Mouse (Mus musculus): ENCODE results near the gene Psmd1. TPM values are rescaled to one million over a fixed set of nuclear protein-coding genes. Genes with fewer than 3 reads are reported as not detected.

The Psmd1 gene
- total RNA-seq, 2 experiments from 2014 or later = 83.6 to 84.7 TPM

DNA sequence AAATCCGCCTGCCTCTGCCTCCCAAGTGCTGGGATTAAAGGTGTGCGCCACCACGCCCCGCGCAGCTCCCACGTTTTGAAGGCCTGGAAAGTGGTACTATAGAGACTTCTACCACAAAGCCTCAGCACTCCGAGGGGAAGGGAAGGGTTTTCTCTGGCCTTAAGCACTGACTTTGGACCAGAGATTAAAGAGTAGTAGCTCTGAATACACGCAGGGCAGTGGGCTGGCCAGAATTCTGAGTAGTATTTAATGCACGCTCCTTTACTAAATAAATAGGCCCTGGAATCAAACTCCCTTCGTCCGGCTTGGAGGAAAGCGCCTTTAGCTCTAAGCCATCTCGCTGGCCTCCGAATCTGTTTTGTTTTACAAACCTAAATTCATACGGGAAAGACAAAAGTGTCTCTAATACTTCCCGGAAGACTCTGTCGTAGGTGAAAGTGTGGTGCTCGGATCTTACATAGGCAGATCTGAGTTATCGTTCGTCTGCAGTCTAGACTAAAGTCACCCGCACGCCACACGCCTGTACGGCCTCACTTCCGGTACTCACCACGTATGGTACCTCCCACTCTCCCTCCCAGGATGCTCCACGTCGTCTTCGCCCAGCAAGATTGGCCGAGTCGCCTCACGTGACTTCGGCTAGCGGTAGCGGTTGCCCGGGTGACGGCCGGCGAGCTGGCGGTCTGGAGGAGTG lies 90.1 kb downstream of the Psmd1 start, which contains the start of gene Armc9:
Gene Armc9, plus strand, starts transcription at position 648 of the 691 bp plus-strand sequence.
- ATAC-seq (replicated peaks; ENCODE audit: low FRiP score, poor library complexity, severe bottlenecking) = peak; percentile 98

DNA sequence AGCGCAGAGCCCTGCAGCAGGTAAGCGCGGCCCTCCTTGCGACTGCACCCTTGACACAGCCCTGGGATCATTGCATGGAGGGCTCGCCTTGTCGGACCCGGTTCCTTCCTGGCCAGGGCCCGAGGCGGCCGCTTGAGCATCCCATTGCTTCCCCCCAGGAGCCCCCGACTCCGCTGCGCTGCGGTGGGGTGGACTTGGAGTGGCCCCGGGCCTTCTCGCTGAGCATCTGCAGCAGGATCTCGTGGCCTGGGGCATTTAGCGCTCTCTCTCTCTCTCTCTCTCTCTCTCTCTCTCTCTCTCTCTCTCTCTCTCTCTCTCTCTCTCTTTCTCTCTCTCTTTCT lies 90.6 kb downstream of the Psmd1 start:
- peak; percentile 47 for ATAC-seq (replicated peaks; ENCODE audit: low FRiP score, poor library complexity, severe bottlenecking)

DNA sequence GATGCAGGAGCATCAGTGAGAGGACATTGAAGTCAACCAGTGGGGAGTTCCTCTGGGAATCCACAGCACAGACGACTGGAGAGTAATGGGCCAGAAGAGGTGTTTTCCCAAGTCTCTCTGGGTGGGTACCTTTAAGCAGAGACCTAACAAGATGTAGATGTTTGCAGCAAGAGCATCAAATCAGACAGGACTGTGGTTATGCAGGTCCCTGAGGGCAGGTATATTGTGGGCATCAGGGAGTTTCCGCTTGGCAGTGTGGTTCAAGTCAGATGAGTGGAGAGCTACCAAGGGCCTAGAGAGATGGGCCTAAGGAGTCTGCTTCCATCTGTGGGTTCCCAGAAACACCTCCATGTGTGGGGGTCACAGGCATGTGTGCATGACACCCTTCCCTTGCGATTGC lies 91.9 kb downstream of the Psmd1 start:
- no peak for ATAC-seq (replicated peaks; ENCODE audit: low FRiP score, poor library complexity, severe bottlenecking)

DNA sequence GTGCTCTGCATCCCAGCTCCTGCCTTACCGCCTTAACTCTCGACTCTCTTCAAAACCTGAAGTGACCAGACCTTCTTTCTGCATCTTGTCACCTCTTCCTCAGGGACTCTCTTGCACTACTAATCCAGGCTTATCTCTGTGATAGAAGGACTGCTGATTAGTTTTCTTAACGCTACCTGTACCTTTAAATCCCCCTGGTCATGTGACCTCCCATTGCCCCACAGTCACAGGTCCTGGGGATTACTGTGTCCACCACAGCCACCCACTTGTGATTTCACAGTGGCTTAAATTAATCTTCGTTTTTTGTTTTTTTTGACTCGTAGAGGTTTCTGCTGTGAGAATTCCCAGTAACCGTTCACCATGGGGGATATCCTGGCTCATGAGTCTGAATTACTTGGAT lies 92.4 kb downstream of the Psmd1 start:
- ATAC-seq (replicated peaks; ENCODE audit: low FRiP score, poor library complexity, severe bottlenecking) = no peak

DNA sequence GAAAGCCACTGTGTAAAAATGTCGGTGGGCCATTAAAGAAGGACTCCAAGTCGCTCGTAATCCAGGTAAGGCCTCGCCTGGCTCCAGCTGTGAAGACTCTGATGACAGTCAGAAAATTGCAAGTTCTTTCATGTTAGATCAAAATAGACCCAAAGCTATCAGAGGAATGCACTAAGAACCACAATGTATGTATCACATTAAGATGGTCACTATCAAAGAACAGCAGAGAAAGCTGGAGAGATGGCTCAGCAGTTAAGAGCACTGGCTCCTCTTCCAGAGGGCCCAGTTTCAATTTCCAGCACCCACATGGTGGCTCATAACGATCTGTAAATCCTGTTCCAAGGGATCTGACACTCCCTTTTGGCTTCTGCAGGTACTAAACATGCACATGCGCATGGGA lies 95.9 kb downstream of the Psmd1 start:
- ATAC-seq (replicated peaks; ENCODE audit: low FRiP score, poor library complexity, severe bottlenecking) = peak; percentile 36

DNA sequence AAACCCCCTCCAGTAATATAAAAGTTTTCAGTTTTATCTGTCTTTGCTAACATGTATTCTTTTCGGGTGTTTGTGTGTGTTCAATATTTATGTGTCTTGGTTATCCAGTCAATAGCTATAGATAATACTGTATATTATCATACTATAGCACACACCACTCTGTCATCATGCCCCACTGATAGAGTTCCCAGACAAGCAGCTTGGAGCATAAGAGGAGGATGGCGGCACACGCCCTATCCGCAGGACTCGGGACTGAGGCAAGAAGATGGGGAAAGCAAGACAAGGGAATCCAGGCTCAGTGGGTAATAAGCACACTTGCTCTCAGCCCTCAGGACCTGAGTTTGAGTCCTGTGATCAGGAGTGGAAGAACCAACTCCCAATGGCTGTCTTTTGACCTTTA lies 96.3 kb downstream of the Psmd1 start:
- peak; percentile 90 for ATAC-seq (replicated peaks; ENCODE audit: low FRiP score, poor library complexity, severe bottlenecking)

DNA sequence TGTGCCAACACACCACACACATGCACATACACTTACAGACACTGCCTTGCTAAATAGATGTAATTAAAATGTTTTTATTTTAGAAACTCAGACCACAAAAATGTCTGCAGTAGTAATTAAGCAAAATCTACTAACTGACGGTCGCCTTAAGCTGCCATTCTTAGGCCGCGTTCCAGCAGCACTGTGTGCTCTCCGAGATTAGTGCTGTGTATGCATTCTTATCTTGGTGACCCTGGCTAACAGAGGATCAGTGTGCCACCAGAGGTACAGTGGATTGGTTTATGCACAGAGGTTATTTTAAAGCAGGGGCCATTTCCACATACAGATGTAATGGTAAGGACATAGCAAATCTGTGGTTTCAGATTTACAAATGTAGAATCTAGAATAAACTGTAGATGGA lies 96.9 kb downstream of the Psmd1 start:
- ATAC-seq (replicated peaks; ENCODE audit: low FRiP score, poor library complexity, severe bottlenecking) = peak; percentile 89

DNA sequence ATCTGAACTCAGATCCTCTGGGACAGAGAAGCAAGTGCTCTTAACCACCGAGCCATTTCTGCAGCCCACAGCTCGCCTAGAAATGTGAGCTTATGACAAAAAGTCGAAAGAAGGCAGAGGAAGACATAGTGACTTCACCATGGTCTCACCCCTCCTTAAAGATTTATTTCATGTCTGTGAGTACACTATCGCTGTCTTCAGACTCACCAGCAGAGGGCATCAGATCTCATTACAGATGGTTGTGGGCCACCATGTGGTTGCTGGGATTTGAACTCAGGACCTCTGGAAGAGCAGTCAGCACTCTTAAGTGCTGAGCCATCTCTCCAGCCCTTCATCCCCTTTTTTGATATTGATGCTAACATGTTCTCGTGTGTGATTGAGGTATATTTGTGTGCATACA lies 110.4 kb downstream of the Psmd1 start:
- ATAC-seq (replicated peaks; ENCODE audit: low FRiP score, poor library complexity, severe bottlenecking) = no peak

DNA sequence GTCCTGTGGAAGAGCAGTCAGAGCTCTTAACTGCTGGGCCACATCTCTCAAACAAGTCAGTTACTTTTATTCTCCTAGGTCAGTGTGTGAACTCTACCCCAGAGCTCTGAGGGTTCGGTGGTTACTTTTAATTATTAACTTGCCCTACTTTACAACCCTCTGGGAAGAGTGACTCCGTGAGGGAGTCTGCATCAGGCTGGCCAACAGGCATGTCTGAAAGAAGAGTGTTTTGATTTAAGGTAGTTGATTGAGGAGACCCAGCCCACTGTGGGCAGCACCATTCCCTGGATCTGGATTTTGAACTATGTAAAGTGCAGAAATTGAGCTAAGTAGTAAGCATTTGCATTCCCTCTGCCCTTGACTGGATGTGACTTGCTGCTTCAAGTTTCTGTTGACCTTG lies 111.9 kb downstream of the Psmd1 start:
- ATAC-seq (replicated peaks; ENCODE audit: low FRiP score, poor library complexity, severe bottlenecking) = no peak

DNA sequence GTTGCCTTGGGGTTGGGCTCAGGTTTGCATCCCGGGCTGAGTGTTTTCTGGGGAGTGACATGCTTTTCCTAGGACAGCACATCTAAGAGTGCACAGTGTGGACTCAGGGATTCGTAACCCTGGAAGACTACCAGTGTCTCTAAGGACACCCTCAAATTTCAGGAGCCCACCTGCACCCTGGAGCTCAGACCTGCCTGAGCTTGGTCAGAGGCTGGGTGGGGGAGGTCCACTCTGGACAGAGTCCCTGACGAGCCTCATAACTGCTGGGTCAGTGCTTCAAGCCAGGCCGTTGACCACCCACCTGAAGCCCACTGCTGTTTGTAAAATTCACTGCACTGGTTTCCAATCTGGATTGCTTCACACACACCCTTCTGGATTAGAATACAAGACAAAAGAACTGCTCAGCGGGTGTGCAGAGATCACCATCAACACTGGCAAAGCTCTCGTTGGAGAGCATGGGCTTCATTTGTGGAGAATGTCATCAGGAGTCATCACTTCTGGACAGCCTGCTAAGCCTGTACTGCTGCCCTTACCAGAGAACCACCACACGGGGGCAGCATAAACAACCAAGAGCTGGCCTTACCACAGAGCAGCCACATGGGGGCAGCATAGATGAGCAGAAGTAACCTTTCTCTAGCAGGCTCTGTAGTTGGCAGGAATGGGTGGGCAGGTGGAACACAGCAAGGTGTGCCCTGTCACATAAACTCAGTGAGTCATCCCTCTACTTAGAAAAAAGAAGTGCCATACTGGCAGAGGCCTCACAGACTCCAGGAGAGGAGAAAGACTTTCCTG lies 114.5 kb downstream of the Psmd1 start:
- ATAC-seq (replicated peaks; ENCODE audit: low FRiP score, poor library complexity, severe bottlenecking) = peak; percentile 85

DNA sequence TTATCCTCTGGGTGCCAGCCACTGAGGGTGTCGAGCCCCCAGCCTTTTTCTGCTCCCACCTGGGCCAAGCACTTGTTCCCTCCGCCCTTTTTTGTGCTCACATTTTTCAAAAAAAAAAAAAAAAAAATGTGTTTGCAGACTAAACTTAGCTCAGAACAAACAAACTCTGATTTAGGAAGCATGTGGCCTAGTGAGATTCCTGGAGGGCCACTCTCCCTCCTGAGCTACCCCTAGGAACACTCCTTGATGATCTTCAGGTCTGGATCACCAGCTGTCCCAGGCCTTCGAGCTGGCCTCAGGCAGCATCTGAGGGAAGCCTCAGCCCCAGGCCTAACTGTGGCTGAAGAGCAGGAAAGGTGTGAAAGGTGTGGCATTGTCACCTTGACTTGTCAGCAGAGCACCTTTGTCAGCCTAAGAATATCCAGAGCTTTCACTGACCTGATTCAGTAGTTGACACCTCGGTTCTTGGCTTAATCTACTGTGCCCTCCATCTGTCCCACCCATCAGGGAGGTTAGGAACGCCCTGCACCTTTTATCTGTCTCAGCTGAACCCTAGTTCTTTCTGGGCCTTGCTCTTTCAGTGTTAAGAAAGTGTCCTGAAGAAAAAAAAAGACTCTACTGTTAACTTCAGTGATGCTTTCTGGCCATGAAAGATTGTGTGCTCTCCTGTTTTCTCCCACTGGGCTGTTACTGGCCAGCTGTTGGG lies 118.0 kb downstream of the Psmd1 start:
- peak; percentile 69 for ATAC-seq (replicated peaks; ENCODE audit: low FRiP score, poor library complexity, severe bottlenecking)

DNA sequence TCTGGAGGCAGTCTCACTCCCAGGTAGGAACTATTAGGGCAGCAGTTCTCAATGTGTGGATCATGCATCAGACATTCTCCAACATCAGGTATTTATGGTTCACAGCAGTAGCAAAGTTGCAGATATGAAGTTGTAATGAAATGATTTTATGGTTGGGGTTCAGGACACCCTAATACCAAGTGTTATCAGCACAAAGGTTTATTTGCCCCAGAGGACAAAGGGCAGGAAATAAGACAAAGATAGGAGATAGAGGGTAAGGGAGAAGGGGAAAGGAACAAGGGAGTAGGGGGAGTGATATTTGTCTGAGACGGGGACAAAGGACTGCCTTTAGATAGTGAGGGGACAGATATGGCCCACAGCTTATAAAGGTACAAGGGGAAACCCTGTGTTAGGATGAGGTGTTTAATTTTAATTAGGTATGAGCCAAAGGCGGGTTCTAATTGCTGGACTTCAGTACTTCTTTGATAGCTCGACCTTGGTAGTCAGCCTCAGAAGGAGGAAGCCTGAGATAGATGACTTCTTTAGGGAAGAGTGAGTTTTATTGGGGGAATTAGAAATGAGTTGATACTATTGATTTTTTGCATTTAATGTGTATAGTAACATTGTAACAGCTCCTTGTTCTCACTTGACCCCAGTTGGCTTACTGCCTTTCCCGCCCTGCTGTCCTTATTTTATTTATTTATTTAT lies 119.5 kb downstream of the Psmd1 start:
- no peak for ATAC-seq (replicated peaks; ENCODE audit: low FRiP score, poor library complexity, severe bottlenecking)

DNA sequence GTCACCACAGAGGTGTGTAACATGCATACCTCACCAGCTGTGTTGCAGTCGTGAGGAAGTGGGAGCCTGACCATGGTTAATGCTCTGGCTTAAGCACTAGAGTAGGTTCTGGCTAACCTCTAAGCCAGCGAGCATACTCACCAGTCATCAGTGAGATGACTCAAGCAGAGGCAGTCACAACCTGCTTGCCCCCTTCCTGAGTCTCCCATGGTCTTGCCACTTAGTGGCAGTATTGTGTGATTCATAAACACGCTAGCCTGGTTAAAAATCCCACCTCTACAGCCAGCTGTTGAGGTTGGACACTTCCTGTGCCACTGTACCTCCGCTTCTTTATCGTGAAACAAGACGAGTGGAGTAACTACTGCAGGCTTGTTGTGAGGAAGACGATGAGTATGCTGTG lies 122.6 kb downstream of the Psmd1 start:
- no peak for ATAC-seq (replicated peaks; ENCODE audit: low FRiP score, poor library complexity, severe bottlenecking)

DNA sequence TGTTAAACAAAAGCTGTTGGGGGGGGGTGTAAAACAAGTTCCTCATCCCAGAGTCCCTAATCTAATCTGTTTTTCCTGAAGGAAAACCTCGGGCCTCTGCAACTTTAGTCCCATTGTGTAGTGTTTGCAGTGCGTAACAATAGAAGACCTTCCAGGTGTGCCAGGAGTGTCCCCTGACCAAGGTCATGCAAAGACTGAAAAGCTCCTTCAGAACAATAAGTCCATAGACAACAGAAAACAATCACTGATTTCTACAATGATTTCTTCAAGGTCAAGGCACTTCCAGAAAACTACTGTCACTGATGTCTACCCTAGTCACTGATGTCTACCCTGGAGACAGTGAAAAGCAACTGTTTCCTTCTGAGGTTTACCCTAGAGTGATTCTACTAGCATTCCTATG lies 123.7 kb downstream of the Psmd1 start:
- no peak for ATAC-seq (replicated peaks; ENCODE audit: low FRiP score, poor library complexity, severe bottlenecking)

DNA sequence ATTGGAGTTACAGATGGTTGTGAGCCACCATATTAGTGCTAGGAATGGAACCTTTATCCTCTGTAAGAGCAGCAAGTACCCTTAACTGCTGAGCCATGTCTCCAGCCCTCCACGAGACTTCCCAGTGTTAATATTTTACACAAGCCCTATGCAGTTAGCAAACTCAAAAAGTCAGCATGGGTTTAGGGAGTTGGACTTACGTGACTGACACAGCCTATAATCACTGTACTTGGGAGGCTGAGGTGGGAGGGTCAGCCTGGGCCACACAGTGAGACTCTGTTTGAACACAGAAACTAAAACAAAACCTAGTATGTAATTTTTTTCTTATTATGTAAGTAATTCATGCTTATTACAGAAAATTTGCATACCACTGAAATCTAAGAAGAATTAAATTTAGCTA lies 124.1 kb downstream of the Psmd1 start:
- no peak for ATAC-seq (replicated peaks; ENCODE audit: low FRiP score, poor library complexity, severe bottlenecking)

Other genes with a start within 250 kb of the Psmd1 start
- gene Itm2c, start 170.1 kb upstream of the Psmd1 start, total RNA-seq (2015; ENCODE audit: low replicate concordance) = 3.4 and 9.4 TPM in 2 replicates
- gene Itm2c, start 170.1 kb upstream of the Psmd1 start, total RNA-seq (2017; ENCODE audit: low replicate concordance) = 6.3 and 12.1 TPM in 2 replicates
- gene 4933407L21Rik, start 135.9 kb upstream of the Psmd1 start, total RNA-seq (2015; ENCODE audit: low replicate concordance) = not detected in 2 replicates
- gene 4933407L21Rik, start 135.9 kb upstream of the Psmd1 start, total RNA-seq (2017; ENCODE audit: low replicate concordance) = not detected in 2 replicates
- gene Gpr55, start 103.4 kb upstream of the Psmd1 start, total RNA-seq (2015; ENCODE audit: low replicate concordance) = not detected in 2 replicates
- 0.39 TPM in 1 of 2 replicates, not detected in the other for gene Gpr55, start 103.4 kb upstream of the Psmd1 start, total RNA-seq (2017; ENCODE audit: low replicate concordance)
- not detected in 2 replicates for gene Spata3, start 47.6 kb upstream of the Psmd1 start, total RNA-seq (2015; ENCODE audit: low replicate concordance)
- not detected in 2 replicates for gene Spata3, start 47.6 kb upstream of the Psmd1 start, total RNA-seq (2017; ENCODE audit: low replicate concordance)
- gene 2810459M11Rik, start 18.5 kb upstream of the Psmd1 start, total RNA-seq (2015; ENCODE audit: low replicate concordance) = not detected in 2 replicates
- not detected in 2 replicates for gene 2810459M11Rik, start 18.5 kb upstream of the Psmd1 start, total RNA-seq (2017; ENCODE audit: low replicate concordance)
- not detected in 2 replicates for gene Htr2b, start 47.6 kb downstream of the Psmd1 start, total RNA-seq (2015; ENCODE audit: low replicate concordance)
- 0.51 TPM in 1 of 2 replicates, not detected in the other for gene Htr2b, start 47.6 kb downstream of the Psmd1 start, total RNA-seq (2017; ENCODE audit: low replicate concordance)
- 17.7 and 34.8 TPM in 2 replicates for gene Gm21972, start 69.2 kb downstream of the Psmd1 start, total RNA-seq (2015; ENCODE audit: low replicate concordance)
- 9.0 TPM in 1 of 2 replicates, not detected in the other for gene Gm21972, start 69.2 kb downstream of the Psmd1 start, total RNA-seq (2017; ENCODE audit: low replicate concordance)
- gene Armc9, start 90.4 kb downstream of the Psmd1 start, total RNA-seq (2015; ENCODE audit: low replicate concordance) = 13.7 and 24.3 TPM in 2 replicates
- gene Armc9, start 90.4 kb downstream of the Psmd1 start, total RNA-seq (2017; ENCODE audit: low replicate concordance) = 7.5 and 24.4 TPM in 2 replicates
- 1.4 TPM in 1 of 2 replicates, not detected in the other for gene B3gnt7, start 238.4 kb downstream of the Psmd1 start, total RNA-seq (2015; ENCODE audit: low replicate concordance)
- gene B3gnt7, start 238.4 kb downstream of the Psmd1 start, total RNA-seq (2017; ENCODE audit: low replicate concordance) = not detected in 2 replicates